Mouse (Mus musculus): ENCODE measurements around the gene Irf3. TPM values are rescaled to one million over a fixed set of nuclear protein-coding genes. Genes with fewer than 3 reads are reported as not detected.

Gene Irf3
- polyA plus RNA-seq, 2 experiments: 32.1 to 41.0 TPM

DNA sequence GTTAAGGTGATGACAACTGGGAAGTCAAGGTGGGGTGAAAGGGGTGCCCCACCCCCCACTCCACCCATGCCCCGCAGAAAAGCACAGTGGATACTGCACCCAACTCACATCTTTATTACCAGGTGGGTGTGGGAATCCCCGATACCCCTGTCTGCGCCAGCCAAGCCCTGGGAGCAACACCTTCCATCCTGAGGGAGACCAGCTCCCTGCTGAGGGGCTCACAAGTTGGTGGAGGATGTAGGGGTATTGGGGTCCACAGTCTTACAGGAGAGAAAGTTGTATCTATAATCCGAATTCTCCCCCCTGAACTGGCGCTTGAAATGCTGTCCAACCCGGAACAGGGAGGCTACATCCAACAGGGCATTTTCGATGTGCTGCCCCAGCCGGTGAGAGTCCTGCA lies 38.2 kb upstream of the Irf3 start:
- Histone ChIP-seq H3K4me1 (replicated peaks; ENCODE audit: control insufficient read depth in 2 of 2, insufficient read depth in 2 of 2, low read length in 1 of 2) (peaks cover 0 to 4% of the 10 kb centered on the region in 2 experiments; a peak in 1 of 4 replicates), H3K27ac (no peak overlapping the region), H3K9ac (replicated peaks) (no peak overlapping the region), H3K4me3 (ENCODE audit: insufficient read depth in 1 of 2, low read depth in 2 of 2, low read length in 2 of 2) (no peak overlapping the region), H3K36me3 (replicated peaks; ENCODE audit: control insufficient read depth, insufficient read depth, low read depth) (no peaks in the 10 kb centered on the region), H3K4me2 (ENCODE audit: low read depth) (no peak overlapping the region), H3K27me3 (ENCODE audit: control insufficient read depth, insufficient read depth, low read length) (no peaks in the 10 kb centered on the region), H3K9me3 (ENCODE audit: control insufficient read depth, low read length) (no peaks in the 10 kb centered on the region)
- no peak for ATAC-seq (ENCODE audit: insufficient read depth)
- no peak for DNase-seq (ENCODE audit: low read depth in 3 of 3, low spot score in 3 of 3)
- TF ChIP-seq CTCF (IDR thresholded peaks at IDR 0.05; ENCODE audit: low read depth) (no peak), EP300 (IDR thresholded peaks at IDR 0.05; ENCODE audit: low read depth) (no peak)
- WGBS (ENCODE audit: insufficient replicate concordance): 48% methylated on average over 8 of the region's 8 CpGs

DNA sequence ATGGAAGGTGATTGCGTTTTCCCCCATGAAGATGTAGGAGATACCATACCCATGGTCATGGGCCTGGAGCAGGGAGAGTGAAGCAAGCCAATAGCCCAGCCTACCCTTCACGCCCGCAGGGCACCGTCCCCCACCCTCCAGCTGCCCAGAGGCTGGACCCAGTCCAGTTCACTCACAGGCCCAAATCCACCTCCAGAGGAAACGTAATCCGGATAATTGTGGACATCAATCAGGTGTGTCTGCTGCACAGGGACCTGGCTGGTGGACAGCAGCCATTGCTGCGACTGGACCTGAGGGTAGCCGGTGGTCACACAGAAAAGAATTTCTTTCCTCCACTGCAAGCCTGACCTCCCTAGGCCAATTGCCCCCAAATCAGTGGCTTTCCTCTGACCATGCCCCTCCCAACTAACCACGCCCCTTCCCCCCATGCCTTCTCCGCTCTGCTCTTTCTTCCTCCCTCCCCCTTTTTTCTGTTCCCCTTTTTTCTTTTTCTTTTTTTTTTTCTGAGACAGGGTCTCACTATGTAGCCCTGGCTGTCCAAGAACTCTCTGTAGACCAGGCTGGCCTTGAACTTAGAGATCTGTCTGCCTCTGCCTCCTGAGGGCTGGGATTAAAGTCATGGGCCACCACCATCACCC lies 37.5 kb upstream of the Irf3 start:
- ATAC-seq (ENCODE audit: insufficient read depth) (no peak), DNase-seq (ENCODE audit: low read depth in 3 of 3, low spot score in 3 of 3) (no peak)

DNA sequence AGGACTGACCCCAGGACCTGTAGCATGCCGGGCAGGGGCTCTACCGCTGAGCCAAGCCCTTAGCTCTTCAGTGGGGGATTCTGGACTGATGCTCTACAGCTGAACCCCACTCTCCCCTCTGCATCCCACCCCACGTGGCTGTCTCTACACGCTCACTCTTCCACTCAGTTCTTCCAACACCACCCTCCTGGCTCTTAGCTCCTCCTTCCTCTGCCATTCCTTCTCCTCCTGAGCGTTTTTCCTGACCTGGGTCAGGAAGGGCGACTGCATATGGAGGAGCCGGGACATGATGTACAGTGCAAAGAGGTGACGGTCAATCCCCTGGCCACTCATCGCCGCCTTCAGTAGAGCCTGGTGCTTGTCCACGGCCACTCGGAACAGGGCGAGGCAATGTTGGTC lies 36.9 kb upstream of the Irf3 start:
- H3K4me2 ChIP-seq (ENCODE audit: low read depth): no peak overlapping the region

More for the DNA sequence above, 37.5 kb upstream of the Irf3 start:
- no peaks in the 10 kb centered on the region for H3K27me3 ChIP-seq (ENCODE audit: control insufficient read depth, insufficient read depth, low read length)
- H3K4me3 ChIP-seq (ENCODE audit: insufficient read depth in 1 of 2, low read depth in 2 of 2, low read length in 2 of 2): no peak overlapping the region
- WGBS (ENCODE audit: insufficient replicate concordance): 59% methylated on average over 10 of the region's 10 CpGs
- H3K9ac ChIP-seq (replicated peaks): no peak overlapping the region
- H3K27ac ChIP-seq: no peak overlapping the region
- H3K36me3 ChIP-seq (replicated peaks; ENCODE audit: control insufficient read depth, insufficient read depth, low read depth): no peaks in the 10 kb centered on the region
- TF ChIP-seq EP300 (IDR thresholded peaks at IDR 0.05; ENCODE audit: low read depth) (no peak), CTCF (IDR thresholded peaks at IDR 0.05; ENCODE audit: low read depth) (no peak)
- no peaks in the 10 kb centered on the region for H3K9me3 ChIP-seq (ENCODE audit: control insufficient read depth, low read length)
- H3K4me2 ChIP-seq (ENCODE audit: low read depth): no peak overlapping the region
- peaks cover 0 to 4% of the 10 kb centered on the region in 2 experiments; a peak in 1 of 4 replicates for H3K4me1 ChIP-seq (replicated peaks; ENCODE audit: control insufficient read depth in 2 of 2, insufficient read depth in 2 of 2, low read length in 1 of 2)

DNA sequence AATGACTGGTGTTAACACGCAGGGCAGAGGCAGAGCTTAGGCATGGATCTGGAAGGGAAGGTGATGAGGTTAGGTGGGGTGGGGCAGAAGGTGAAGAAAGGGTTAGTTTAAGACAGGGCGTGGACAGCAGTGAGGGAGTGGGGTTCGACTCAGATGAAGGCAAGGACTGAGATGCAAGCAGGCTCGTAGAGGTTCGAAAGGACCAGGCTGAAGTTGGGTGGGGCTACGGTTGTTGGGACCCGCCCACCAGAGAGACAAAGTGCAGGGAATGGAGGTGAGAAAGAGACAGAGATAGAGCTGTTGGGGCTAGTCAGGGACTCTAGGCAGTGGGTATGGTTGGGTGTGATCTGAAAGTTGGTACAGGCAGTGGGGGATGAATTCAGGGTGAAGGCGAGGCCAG lies 35.1 kb upstream of the Irf3 start:
- DNase-seq (ENCODE audit: low read depth in 3 of 3, low spot score in 3 of 3) (no peak), ATAC-seq (ENCODE audit: insufficient read depth) (no peak)
- 35% methylated on average over 8 of the region's 8 CpGs for WGBS (ENCODE audit: insufficient replicate concordance)

More for the DNA sequence above, 36.9 kb upstream of the Irf3 start:
- no peak for TF ChIP-seq EP300 (IDR thresholded peaks at IDR 0.05; ENCODE audit: low read depth)
- TF ChIP-seq CTCF (IDR thresholded peaks at IDR 0.05; ENCODE audit: low read depth): no peak
- 77% methylated on average over 13 of the region's 13 CpGs for WGBS (ENCODE audit: insufficient replicate concordance)
- Histone ChIP-seq H3K9ac (replicated peaks) (no peak overlapping the region), H3K27me3 (ENCODE audit: control insufficient read depth, insufficient read depth, low read length) (no peaks in the 10 kb centered on the region), H3K4me3 (ENCODE audit: insufficient read depth in 1 of 2, low read depth in 2 of 2, low read length in 2 of 2) (no peak overlapping the region), H3K4me1 (replicated peaks; ENCODE audit: control insufficient read depth in 2 of 2, insufficient read depth in 2 of 2, low read length in 1 of 2) (peaks cover 0 to 4% of the 10 kb centered on the region in 2 experiments; a peak in 1 of 4 replicates), H3K36me3 (replicated peaks; ENCODE audit: control insufficient read depth, insufficient read depth, low read depth) (no peaks in the 10 kb centered on the region), H3K9me3 (ENCODE audit: control insufficient read depth, low read length) (no peaks in the 10 kb centered on the region), H3K27ac (no peak overlapping the region)
- ATAC-seq (ENCODE audit: insufficient read depth) (no peak), DNase-seq (ENCODE audit: low read depth in 3 of 3, low spot score in 3 of 3) (no peak)

DNA sequence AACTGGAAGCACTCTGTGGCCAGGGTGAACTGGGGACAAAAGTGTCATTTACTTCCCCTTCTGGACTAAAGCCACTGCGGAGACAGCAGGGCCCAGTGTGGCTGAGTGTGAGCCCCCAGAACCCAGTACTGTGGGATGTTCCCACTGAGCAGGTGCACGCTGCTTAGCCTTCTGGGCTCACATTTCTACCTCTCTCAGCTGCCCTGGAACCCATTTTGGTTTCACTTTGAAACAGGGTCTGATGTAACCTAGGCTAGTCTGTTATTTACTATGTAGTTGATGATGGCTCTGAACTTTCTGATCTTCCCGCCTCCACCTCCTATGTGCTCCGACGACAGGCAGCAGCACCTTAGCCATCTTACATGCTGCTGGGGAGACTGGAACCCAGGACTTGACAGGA lies 34.6 kb upstream of the Irf3 start:
- no peak overlapping the region for H3K27ac ChIP-seq

More for the DNA sequence above, 35.1 kb upstream of the Irf3 start:
- H3K9ac ChIP-seq (replicated peaks): no peak overlapping the region
- H3K27me3 ChIP-seq (ENCODE audit: control insufficient read depth, insufficient read depth, low read length): no peaks in the 10 kb centered on the region
- no peak overlapping the region for H3K4me2 ChIP-seq (ENCODE audit: low read depth)
- no peak overlapping the region for H3K27ac ChIP-seq
- no peak overlapping the region for H3K4me3 ChIP-seq (ENCODE audit: insufficient read depth in 1 of 2, low read depth in 2 of 2, low read length in 2 of 2)
- H3K4me1 ChIP-seq (replicated peaks; ENCODE audit: control insufficient read depth in 2 of 2, insufficient read depth in 2 of 2, low read length in 1 of 2): peaks cover 0 to 4% of the 10 kb centered on the region in 2 experiments; a peak in 1 of 4 replicates
- TF ChIP-seq CTCF (IDR thresholded peaks at IDR 0.05; ENCODE audit: low read depth): no peak
- no peak for TF ChIP-seq EP300 (IDR thresholded peaks at IDR 0.05; ENCODE audit: low read depth)
- H3K36me3 ChIP-seq (replicated peaks; ENCODE audit: control insufficient read depth, insufficient read depth, low read depth): no peaks in the 10 kb centered on the region
- H3K9me3 ChIP-seq (ENCODE audit: control insufficient read depth, low read length): no peaks in the 10 kb centered on the region

More for the DNA sequence above, 34.6 kb upstream of the Irf3 start:
- Histone ChIP-seq H3K4me2 (ENCODE audit: low read depth) (no peak overlapping the region), H3K4me3 (ENCODE audit: insufficient read depth in 1 of 2, low read depth in 2 of 2, low read length in 2 of 2) (no peak overlapping the region), H3K36me3 (replicated peaks; ENCODE audit: control insufficient read depth, insufficient read depth, low read depth) (no peaks in the 10 kb centered on the region), H3K9ac (replicated peaks) (no peak overlapping the region), H3K9me3 (ENCODE audit: control insufficient read depth, low read length) (no peaks in the 10 kb centered on the region), H3K27me3 (ENCODE audit: control insufficient read depth, insufficient read depth, low read length) (no peaks in the 10 kb centered on the region), H3K4me1 (replicated peaks; ENCODE audit: control insufficient read depth in 2 of 2, insufficient read depth in 2 of 2, low read length in 1 of 2) (peaks cover 0 to 5% of the 10 kb centered on the region in 2 experiments; a peak in 2 of 4 replicates)
- no peak for ATAC-seq (ENCODE audit: insufficient read depth)
- TF ChIP-seq EP300 (IDR thresholded peaks at IDR 0.05; ENCODE audit: low read depth) (no peak), CTCF (IDR thresholded peaks at IDR 0.05; ENCODE audit: low read depth) (no peak)
- DNase-seq (ENCODE audit: low read depth in 3 of 3, low spot score in 3 of 3): no peak
- 61% methylated on average over 5 of the region's 5 CpGs for WGBS (ENCODE audit: insufficient replicate concordance)

Measured in liver, embryonic 14.5 days (tissue).